Mouse (Mus musculus) cerebellum, postnatal 14 days (tissue): ENCODE results near the gene Wfikkn1.
"Not testable (repeated sequence)": the region's sequence is repeated elsewhere in the genome, so short reads cannot be mapped to it uniquely, and the experiment has no call there.

Source experiments
- DNase-seq, 2 experiments: peaks; one replicate each; pipeline ENCODE4 v3.0.0; 2021; ENCODE audit warnings: mixed read lengths in 2 of 2

Gene Wfikkn1

GRCm38 (mm10) chr17:25883824-25884223 is 3.2 kb upstream of the Wfikkn1 start:
- peak in 1 of 2 experiments; percentile 35 for DNase-seq

GRCm38 (mm10) chr17:25883268-25883667 is 2.6 kb upstream of the Wfikkn1 start:
- DNase-seq, result no peak

GRCm38 (mm10) chr17:25882306-25882705 is 1.6 kb upstream of the Wfikkn1 start:
- no peak for DNase-seq

- DNase-seq, result no peak
Observed at GRCm38 (mm10) chr17:25881691-25882090, 1.0 kb upstream of the Wfikkn1 start.

GRCm38 (mm10) chr17:25880913-25881641 is 419 bp upstream of the Wfikkn1 start:
- peak in 1 of 2 experiments; percentile 33 for DNase-seq

GRCm38 (mm10) chr17:25879750-25880149 is 908 bp downstream of the Wfikkn1 start:
- DNase-seq, result peak in 1 of 2 experiments; percentile 49

GRCm38 (mm10) chr17:25879261-25879660 is 1.4 kb downstream of the Wfikkn1 start:
- peak in 1 of 2 experiments; percentile 68 for DNase-seq

- DNase-seq, result no peak
Observed at GRCm38 (mm10) chr17:25878611-25879180, 2.0 kb downstream of the Wfikkn1 start.

GRCm38 (mm10) chr17:25877741-25878610 is 2.7 kb downstream of the Wfikkn1 start:
- DNase-seq, result no peak

- no peak for DNase-seq
Observed at GRCm38 (mm10) chr17:25877025-25877424, 3.6 kb downstream of the Wfikkn1 start.

- no peak for DNase-seq
Observed at GRCm38 (mm10) chr17:25876347-25876915, 4.2 kb downstream of the Wfikkn1 start.

- DNase-seq, result peak; percentile 94 to 95
Observed at GRCm38 (mm10) chr17:25875171-25876136, 5.2 kb downstream of the Wfikkn1 start.

- peak; percentile 97 to 98 for DNase-seq
Observed at GRCm38 (mm10) chr17:25874721-25875170, 5.9 kb downstream of the Wfikkn1 start, which contains the start of gene Mettl26. Gene Mettl26 (plus strand): TSS chr17:25875074.

- no peak for DNase-seq
Observed at GRCm38 (mm10) chr17:25874148-25874720, 6.4 kb downstream of the Wfikkn1 start.

- DNase-seq, result no peak
Observed at GRCm38 (mm10) chr17:25873405-25874147, 7.1 kb downstream of the Wfikkn1 start.

- no peak for DNase-seq
Observed at GRCm38 (mm10) chr17:25872676-25873075, 8.0 kb downstream of the Wfikkn1 start.

- DNase-seq, result not testable (repeated sequence)
Observed at GRCm38 (mm10) chr17:25871566-25871965, 9.1 kb downstream of the Wfikkn1 start.

GRCm38 (mm10) chr17:25869954-25870353 is 10.7 kb downstream of the Wfikkn1 start:
- DNase-seq, result no peak

- no peak for DNase-seq
Observed at GRCm38 (mm10) chr17:25869498-25869897, 11.2 kb downstream of the Wfikkn1 start.

GRCm38 (mm10) chr17:25868601-25869191 is 12.0 kb downstream of the Wfikkn1 start, which contains the start of gene Mcrip2:
Gene Mcrip2 (minus strand): TSS chr17:25868764.
- DNase-seq, result peak; percentile 81 to 83
